Mouse (Mus musculus) E14TG2a.4 (cell line): Measurements from ENCODE around the gene Rftn1.

Experiments
- H3K27me3 ChIP-seq: 2 replicates; pipeline ENCODE4 v1.6.1; 2014; ENCODE audit warnings: low read length, control low read depth; ENCODE audit not compliant: insufficient read depth
- H3K36me3 ChIP-seq: 2 replicates; pipeline ENCODE4 v1.6.1; 2014; ENCODE audit warnings: low read length, control low read depth; ENCODE audit not compliant: insufficient read depth
- H3K4me1 ChIP-seq: replicated peaks from 2 replicates; pipeline ENCODE4 v1.6.1; 2014; ENCODE audit warnings: low read depth, low read length, control low read depth
- H3K4me3 ChIP-seq: replicated peaks from 2 replicates; pipeline ENCODE4 v1.5.1; 2014; ENCODE audit warnings: mild to moderate bottlenecking, low read length
- H3K9me3 ChIP-seq: 2 replicates; pipeline ENCODE4 v1.6.1; 2014; ENCODE audit warnings: low read length, control low read depth
- CTCF ChIP-seq: conservative IDR thresholded peaks from 2 replicates; pipeline ENCODE4 v1.5.1; 2014; ENCODE audit warnings: low read length
- NANOG ChIP-seq: IDR thresholded peaks from 2 replicates; pipeline ENCODE4 v1.6.1; 2014; ENCODE audit warnings: borderline replicate concordance, low read length, mixed read lengths
- POU5F1 ChIP-seq: IDR thresholded peaks from 2 replicates; pipeline ENCODE4 v1.6.1; 2014; ENCODE audit warnings: low read length, borderline replicate concordance

Rftn1 gene

DNA sequence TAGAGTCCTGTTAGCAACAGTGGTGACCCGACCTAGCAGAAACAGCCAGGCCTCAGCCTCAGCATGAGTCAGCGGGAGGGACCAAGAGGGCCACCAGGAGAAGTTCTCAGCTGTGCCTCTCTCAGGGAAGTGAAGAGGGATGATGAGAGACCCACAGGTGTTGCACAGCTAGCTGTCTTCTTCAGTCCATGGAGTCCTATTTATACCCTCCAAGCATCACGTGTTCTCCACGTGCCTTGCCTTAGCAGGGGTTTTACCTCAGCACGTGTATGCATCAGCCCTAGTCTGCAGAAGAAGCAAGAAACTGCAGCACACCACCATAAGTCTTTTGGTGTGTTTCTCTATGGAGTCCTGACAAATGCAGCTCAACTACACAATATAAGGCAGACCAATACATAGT is 38.4 kb downstream of the Rftn1 start:
- Histone ChIP-seq H3K27me3 (0 out of 2 replicates have a peak, but pooled peaks cover 2% of the 10 kb centered on the region), H3K4me1 (peaks cover 11% of the 10 kb centered on the region; the same call in 1 of the 2 replicates), H3K9me3 (peaks cover 10% of the 10 kb centered on the region; the same call in 1 of the 2 replicates), H3K36me3 (no peaks in the 10 kb centered on the region), H3K4me3 (no peak overlapping the region)
- TF ChIP-seq CTCF, result no peak
- TF ChIP-seq NANOG, result no peak
- no peak for TF ChIP-seq POU5F1

DNA sequence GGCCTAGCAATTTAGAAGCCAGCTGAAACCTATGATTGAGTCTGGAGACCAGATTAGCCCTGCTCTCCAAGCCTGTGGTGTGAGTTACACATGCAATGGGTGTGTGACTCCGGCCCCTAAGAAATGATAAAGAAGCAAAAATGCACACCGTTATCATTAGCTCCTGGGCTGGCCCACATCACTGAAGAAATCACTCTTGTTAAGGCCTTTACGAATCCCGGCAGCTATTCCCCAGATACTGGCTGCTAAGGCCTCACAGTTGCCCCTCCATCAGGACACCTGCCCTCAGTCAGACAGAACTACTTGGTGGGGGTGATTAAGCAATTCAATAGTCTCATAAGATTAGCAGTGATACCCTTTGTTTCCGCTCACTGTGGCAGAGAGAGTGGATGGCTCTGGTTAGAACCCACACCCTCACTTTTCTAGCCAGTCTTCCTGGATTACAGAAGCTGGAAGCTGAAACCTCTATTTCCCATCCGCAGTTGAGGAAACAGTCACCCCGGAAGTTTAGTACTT is 39.2 kb downstream of the Rftn1 start:
- TF ChIP-seq POU5F1, result no peak
- TF ChIP-seq NANOG, result peak; percentile 49; the same call in 1 of the 2 replicates
- TF ChIP-seq CTCF, result no peak
- Histone ChIP-seq H3K9me3 (peaks cover 10% of the 10 kb centered on the region; the same call in 1 of the 2 replicates), H3K4me3 (no peak overlapping the region), H3K36me3 (no peaks in the 10 kb centered on the region), H3K4me1 (peaks cover 11% of the 10 kb centered on the region; the same call in 1 of the 2 replicates), H3K27me3 (0 out of 2 replicates have a peak, but pooled peaks cover 2% of the 10 kb centered on the region)

DNA sequence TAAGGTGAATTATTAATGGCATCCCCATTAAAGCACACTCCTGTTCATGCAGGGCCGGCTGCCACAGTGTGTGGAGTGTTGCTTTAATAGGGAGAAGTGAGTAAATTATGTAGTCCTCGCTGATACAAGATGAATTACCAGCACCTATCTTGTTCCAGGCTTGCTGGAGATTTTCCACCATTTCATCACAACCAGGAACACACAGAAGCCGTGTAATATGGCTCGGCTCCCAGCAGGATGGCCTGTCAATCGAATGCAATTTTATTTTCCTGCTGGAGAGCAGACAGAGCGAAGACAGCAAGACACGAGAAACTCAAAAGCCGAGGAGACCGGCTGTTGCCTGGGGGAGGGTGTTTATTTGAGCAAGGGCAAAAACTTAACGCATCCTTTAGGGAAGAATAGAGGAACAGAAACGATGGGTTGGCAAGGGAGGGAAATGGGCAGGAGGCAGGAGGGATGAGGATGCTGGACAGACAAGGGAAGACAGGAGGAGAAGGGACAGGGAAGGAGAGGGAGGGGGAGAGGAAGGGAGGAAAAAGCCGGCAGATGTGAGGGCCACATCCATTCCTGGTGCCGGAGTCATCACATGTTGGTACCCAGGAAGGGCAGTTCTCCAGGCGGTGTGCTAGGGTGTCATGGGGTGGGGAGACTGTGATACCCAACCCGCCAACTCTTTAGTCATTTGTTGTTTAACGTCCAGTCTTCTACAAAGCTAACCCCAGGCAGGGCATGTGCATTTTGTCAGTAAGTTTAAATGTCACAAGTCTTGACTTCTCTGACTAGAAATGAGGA is 39.9 kb downstream of the Rftn1 start:
- TF ChIP-seq NANOG (no peak), CTCF (no peak), POU5F1 (no peak)
- no peak overlapping the region for H3K4me3 ChIP-seq
- 0 out of 2 replicates have a peak, but pooled peaks cover 2% of the 10 kb centered on the region for H3K27me3 ChIP-seq
- H3K4me1 ChIP-seq, result peaks cover 11% of the 10 kb centered on the region; the same call in 1 of the 2 replicates
- peaks cover 8% of the 10 kb centered on the region; the same call in 1 of the 2 replicates for H3K9me3 ChIP-seq
- H3K36me3 ChIP-seq, result no peaks in the 10 kb centered on the region

DNA sequence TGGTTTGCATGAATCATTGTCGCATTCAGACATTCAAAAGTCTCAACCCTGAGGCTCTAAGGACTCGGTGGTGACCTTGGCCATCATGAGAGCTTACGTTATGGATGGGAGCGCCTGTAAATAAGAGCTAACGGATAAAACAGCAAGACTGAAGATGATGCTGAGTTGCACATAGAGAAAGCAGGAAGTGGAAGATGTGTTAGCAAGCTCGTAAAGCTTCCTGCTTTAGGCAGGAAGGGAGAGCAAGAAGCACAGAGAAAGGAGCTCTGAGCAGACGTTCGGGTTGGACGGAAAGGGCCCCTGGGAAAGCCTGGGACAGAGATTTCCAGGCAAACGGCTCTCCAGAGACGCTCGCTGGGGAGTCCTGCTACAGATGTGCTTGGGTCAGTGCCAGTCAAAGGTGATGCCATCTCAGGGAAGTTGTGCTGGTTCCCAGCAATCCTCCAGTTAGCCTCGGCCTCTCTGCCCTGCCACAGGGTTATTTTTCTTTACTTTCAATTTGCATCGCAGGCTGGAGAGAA is 40.7 kb downstream of the Rftn1 start:
- Histone ChIP-seq H3K27me3 (0 out of 2 replicates have a peak, but pooled peaks cover 2% of the 10 kb centered on the region), H3K4me3 (no peak overlapping the region), H3K4me1 (peaks cover 11% of the 10 kb centered on the region; the same call in 1 of the 2 replicates), H3K9me3 (0 out of 2 replicates have a peak, but pooled peaks cover under 1% of the 10 kb centered on the region), H3K36me3 (no peaks in the 10 kb centered on the region)
- TF ChIP-seq POU5F1 (no peak), NANOG (no peak), CTCF (no peak)

DNA sequence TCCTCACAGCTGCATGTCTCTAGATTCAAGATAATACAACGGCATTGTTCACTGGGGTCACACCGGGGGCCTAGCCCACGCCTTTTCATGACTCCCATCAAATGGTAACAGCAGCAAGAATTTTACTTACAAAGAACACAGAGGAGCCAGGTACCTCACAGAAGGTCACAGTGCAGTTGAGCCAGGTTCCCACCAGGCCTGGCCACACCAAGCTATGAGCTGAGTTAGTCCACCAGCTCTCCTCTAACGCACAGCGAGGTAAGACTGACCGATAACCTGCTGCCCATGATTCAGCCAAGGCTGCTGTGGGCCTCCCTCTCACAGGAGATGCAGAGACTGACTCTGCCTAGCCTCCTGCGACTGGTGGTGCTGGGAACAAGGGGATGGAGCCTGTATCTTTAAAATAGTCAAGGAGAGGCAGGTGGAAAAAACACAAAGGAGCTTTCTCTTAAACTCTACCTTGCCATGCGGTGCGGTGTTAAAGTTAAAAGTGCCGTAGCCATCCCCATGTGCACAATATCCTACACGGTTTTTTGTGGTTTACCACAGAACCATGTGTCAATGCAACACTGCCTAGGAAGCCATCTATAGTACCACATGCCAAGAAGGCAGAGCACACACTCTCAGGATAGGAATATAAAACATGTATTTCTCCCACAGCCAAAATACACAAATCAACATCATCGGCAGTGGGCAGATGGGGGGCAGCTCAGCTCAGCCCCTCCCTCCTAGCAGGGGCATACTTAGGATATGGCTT is 42.5 kb downstream of the Rftn1 start:
- peaks cover 11% of the 10 kb centered on the region; the same call in 1 of the 2 replicates for H3K4me1 ChIP-seq
- no peak overlapping the region for H3K4me3 ChIP-seq
- H3K27me3 ChIP-seq, result 0 out of 2 replicates have a peak, but pooled peaks cover 2% of the 10 kb centered on the region
- TF ChIP-seq CTCF (no peak), POU5F1 (no peak), NANOG (no peak)
- H3K36me3 ChIP-seq, result no peaks in the 10 kb centered on the region
- H3K9me3 ChIP-seq, result peaks cover 9% of the 10 kb centered on the region; the same call in 1 of the 2 replicates

DNA sequence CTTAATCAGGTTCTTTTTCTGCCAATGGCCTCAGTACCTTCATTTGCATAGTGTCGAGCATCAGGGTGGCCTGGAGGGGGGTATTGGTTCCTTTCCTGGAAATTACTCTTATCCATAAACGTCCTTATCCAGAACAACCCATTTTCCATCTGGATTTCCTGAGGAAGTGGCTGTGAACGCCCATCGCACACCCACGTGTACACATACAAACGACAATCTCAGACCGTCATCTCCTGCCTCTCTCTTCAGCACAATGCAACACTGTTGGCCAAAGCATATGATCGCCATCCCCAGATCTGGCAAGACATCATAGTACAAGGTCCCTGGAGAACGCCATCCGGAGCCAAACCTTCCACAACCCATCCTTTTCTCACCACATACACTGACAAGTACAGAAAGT is 47.1 kb downstream of the Rftn1 start:
- TF ChIP-seq NANOG, result no peak
- Histone ChIP-seq H3K4me3 (no peak overlapping the region), H3K36me3 (no peaks in the 10 kb centered on the region), H3K9me3 (peaks cover 21% of the 10 kb centered on the region; the same call in 1 of the 2 replicates), H3K4me1 (no peaks in the 10 kb centered on the region), H3K27me3 (no peaks in the 10 kb centered on the region)

DNA sequence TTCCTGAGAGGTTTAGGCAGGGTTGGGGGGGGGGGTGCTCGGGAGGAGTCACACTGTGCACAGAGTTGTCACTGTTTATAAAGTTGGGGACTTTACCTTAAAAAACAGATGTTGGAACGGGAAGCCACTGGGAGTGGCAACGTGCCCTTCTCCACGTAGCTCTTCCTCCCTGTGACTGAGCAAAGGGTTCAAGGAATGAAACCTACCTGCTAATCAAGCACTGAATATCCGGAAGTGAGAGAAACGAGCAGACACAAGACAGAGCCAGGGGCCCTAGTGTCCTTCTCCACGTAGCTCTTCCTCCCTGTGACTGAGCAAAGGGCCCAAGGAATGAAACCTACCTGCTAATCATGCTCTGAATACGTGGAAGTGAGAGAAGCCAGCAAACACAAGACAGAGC is 47.9 kb downstream of the Rftn1 start:
- Histone ChIP-seq H3K4me3 (no peak overlapping the region), H3K36me3 (no peaks in the 10 kb centered on the region), H3K27me3 (no peaks in the 10 kb centered on the region), H3K9me3 (peaks cover 21% of the 10 kb centered on the region; the same call in 1 of the 2 replicates), H3K4me1 (no peaks in the 10 kb centered on the region)
- no peak for TF ChIP-seq POU5F1
- no peak for TF ChIP-seq CTCF
- TF ChIP-seq NANOG, result no peak

DNA sequence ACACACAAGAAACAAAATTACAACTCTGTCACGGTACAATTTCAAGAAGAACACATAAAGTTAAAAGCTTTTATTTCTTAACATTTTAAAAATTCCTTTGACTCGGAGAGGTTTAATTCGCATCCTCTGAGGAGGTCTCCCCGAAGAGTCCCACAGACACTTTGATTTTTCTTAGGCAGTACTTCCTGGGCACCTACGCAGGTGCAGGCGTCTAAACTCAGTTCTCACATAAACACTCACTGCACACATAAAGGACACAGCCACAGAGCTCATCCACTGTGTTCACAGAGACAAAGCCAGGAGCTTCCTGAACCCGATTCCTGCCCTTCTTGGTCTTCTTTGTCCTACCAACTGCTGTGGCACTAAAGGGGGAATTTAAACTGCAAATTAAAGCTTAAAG is 48.3 kb downstream of the Rftn1 start:
- H3K4me1 ChIP-seq, result no peaks in the 10 kb centered on the region
- H3K4me3 ChIP-seq, result no peak overlapping the region
- no peaks in the 10 kb centered on the region for H3K27me3 ChIP-seq
- no peaks in the 10 kb centered on the region for H3K36me3 ChIP-seq
- peaks cover 21% of the 10 kb centered on the region; the same call in 1 of the 2 replicates for H3K9me3 ChIP-seq
- TF ChIP-seq NANOG (no peak), CTCF (no peak), POU5F1 (no peak)
